Mouse (Mus musculus) cortical plate, adult 2 months (tissue): ENCODE results near the gene Fat3. TPM values are rescaled to one million over a fixed set of nuclear protein-coding genes. Genes with fewer than 3 reads are reported as not detected.

Source experiments
- H3K27ac ChIP-seq: fragments of 200-500 bp; 2 replicates; pipeline ENCODE4 v1.5.1; 2012; ENCODE audit warnings: low read length, control low read depth, inconsistent platforms; ENCODE audit not compliant: insufficient read depth
- H3K4me1 ChIP-seq: fragments of 200-500 bp; 2 replicates; pipeline ENCODE4 v1.6.1; 2011; ENCODE audit warnings: low read length; ENCODE audit not compliant: control insufficient read depth, insufficient read depth
- H3K4me3 ChIP-seq: fragments of 200-500 bp; 2 replicates; pipeline ENCODE4 v1.5.1; 2011; ENCODE audit warnings: mild to moderate bottlenecking, low read length, control low read depth; ENCODE audit not compliant: insufficient read depth
- CTCF ChIP-seq: fragments of 200-500 bp; IDR thresholded peaks from 2 replicates; pipeline ENCODE4 v1.5.1; 2011; ENCODE audit warnings: mild to moderate bottlenecking, control low read depth, low read length; ENCODE audit not compliant: insufficient read depth; ENCODE audit errors: extremely low read depth
- POLR2A ChIP-seq: fragments of 200-500 bp; IDR thresholded peaks from 2 replicates; pipeline ENCODE4 v1.6.1; 2011; ENCODE audit warnings: mild to moderate bottlenecking, low read length, control low read depth; ENCODE audit not compliant: insufficient read depth; ENCODE audit errors: extremely low read depth
- polyA plus RNA-seq: library from polyadenylated mRNA; depleted of rRNA; stranded (reverse); fragments of >200 nt; gene quantifications from 2 replicates; pipeline ENCODE4 v1.2.3, GENCODE M21; 2012

Fat3 gene
- polyA plus RNA-seq, 1 experiment = 26.8 TPM

- H3K27ac ChIP-seq = no peak overlapping the region
Observed at GRCm38 (mm10) chr9:16361811-16362210, 139.3 kb downstream of the Fat3 start.

GRCm38 (mm10) chr9:16356636-16357035 lies 144.4 kb downstream of the Fat3 start:
- Histone ChIP-seq H3K4me1 (peaks cover 5% of the 10 kb centered on the region), H3K27ac (no peak overlapping the region), H3K4me3 (no peak overlapping the region)
- TF ChIP-seq CTCF = no peak

More at GRCm38 (mm10) chr9:16361811-16362210, 139.3 kb downstream of the Fat3 start:
- TF ChIP-seq CTCF = no peak
- TF ChIP-seq POLR2A = no peak
- Histone ChIP-seq H3K4me1 (no peaks in the 10 kb centered on the region), H3K4me3 (no peak overlapping the region)

GRCm38 (mm10) chr9:16354906-16355305 lies 146.2 kb downstream of the Fat3 start:
- no peak overlapping the region for H3K27ac ChIP-seq
- H3K4me3 ChIP-seq = no peak overlapping the region
- TF ChIP-seq CTCF (no peak), POLR2A (no peak)
- H3K4me1 ChIP-seq = peaks cover 5% of the 10 kb centered on the region

GRCm38 (mm10) chr9:16353049-16353724 lies 147.9 kb downstream of the Fat3 start:
- TF ChIP-seq POLR2A (no peak), CTCF (no peak)
- Histone ChIP-seq H3K27ac (no peak overlapping the region), H3K4me1 (peaks cover 5% of the 10 kb centered on the region), H3K4me3 (no peak overlapping the region)

GRCm38 (mm10) chr9:16352486-16353048 lies 148.5 kb downstream of the Fat3 start:
- H3K27ac ChIP-seq = no peak overlapping the region
- peaks cover 5% of the 10 kb centered on the region for H3K4me1 ChIP-seq
- no peak overlapping the region for H3K4me3 ChIP-seq
- no peak for TF ChIP-seq POLR2A
- no peak for TF ChIP-seq CTCF

GRCm38 (mm10) chr9:16344902-16345855 lies 155.9 kb downstream of the Fat3 start:
- Histone ChIP-seq H3K27ac (no peak overlapping the region), H3K4me1 (no peaks in the 10 kb centered on the region; the same call in 1 of the 2 replicates)
- TF ChIP-seq CTCF (no peak), POLR2A (no peak)

GRCm38 (mm10) chr9:16343191-16343590 lies 157.9 kb downstream of the Fat3 start:
- no peaks in the 10 kb centered on the region; the same call in 1 of the 2 replicates for H3K4me1 ChIP-seq
- H3K4me3 ChIP-seq = no peak overlapping the region
- H3K27ac ChIP-seq = no peak overlapping the region
- TF ChIP-seq POLR2A (no peak), CTCF (no peak)

More at GRCm38 (mm10) chr9:16344902-16345855, 155.9 kb downstream of the Fat3 start:
- H3K4me3 ChIP-seq = no peak overlapping the region

GRCm38 (mm10) chr9:16342577-16342976 lies 158.5 kb downstream of the Fat3 start:
- H3K27ac ChIP-seq = no peak overlapping the region
- H3K4me3 ChIP-seq = no peak overlapping the region
- TF ChIP-seq CTCF = no peak
- no peaks in the 10 kb centered on the region; the same call in 1 of the 2 replicates for H3K4me1 ChIP-seq

GRCm38 (mm10) chr9:16330290-16330984 lies 170.6 kb downstream of the Fat3 start:
- TF ChIP-seq CTCF (no peak), POLR2A (no peak)

More at GRCm38 (mm10) chr9:16330290-16330984, 170.6 kb downstream of the Fat3 start:
- no peak overlapping the region for H3K4me3 ChIP-seq
- no peaks in the 10 kb centered on the region for H3K4me1 ChIP-seq
- no peak overlapping the region for H3K27ac ChIP-seq
